20 mouse cellular contexts compared by ENCODE assay signal in the genomic region with DNA sequence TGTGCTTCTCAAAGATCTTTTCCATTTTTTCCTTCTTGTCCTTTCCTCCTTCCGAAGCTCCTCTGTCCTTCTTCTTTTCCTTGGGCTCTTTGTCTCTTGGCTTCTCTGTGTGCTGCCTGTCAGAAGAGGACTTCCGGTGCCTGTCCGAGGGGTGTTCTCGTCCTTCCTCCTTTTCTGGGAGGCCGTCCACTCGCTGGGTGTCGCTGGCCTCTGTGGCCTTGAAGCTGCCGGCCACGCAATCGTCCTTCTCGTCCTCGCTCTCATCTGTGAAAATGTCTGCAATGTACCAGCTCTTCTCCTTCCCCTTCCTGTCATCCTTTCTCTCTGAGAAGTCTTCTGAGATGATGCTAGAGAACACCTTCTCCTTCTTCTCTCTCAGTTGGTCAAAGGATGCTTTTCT. TPM values are rescaled to one million over a fixed set of nuclear protein-coding genes. Genes with fewer than 3 reads are reported as not detected.
DNase-seq lines count a peak whose midpoint lies in the region; ATAC-seq lines count a peak whose summit lies in the region.
"Had no signal": no experiment of that assay in that cellular context is flagged by ENCODE, and none has a peak within 500 bp of the region (broad histone marks: within the 10 kb centered on the region; RNA-seq: fewer than 3 reads in every experiment).

No protein-coding gene starts in this region.

- ATAC-seq in neural tube, embryonic 13.5 days (ENCODE audit: low read depth): no peak
- no peak for ATAC-seq in monocyte, adult 5-6 weeks (replicated peaks; ENCODE audit: insufficient number of reproducible peaks, low FRiP score, low TSS enrichment, poor library complexity, severe bottlenecking)
- ATAC-seq: forebrain, embryonic 14.5 days; forebrain, embryonic 16.5 days had no signal

- no peak overlapping the region for H3K4me2 ChIP-seq in neural tube, embryonic 13.5 days
- H3K4me2 ChIP-seq: embryonic facial prominence, embryonic 13.5 days; embryonic facial prominence, embryonic 15.5 days; forebrain, embryonic 12.5 days had no signal

- no peak overlapping the region for H3K27ac ChIP-seq in neural tube, embryonic 13.5 days (replicated peaks)
- H3K27ac ChIP-seq: embryonic facial prominence, embryonic 13.5 days; embryonic facial prominence, embryonic 15.5 days; forebrain, embryonic 10.5 days; forebrain, embryonic 12.5 days had no signal

- 0 out of 2 replicates have a peak overlapping the region, but pooled peaks have one; percentile 8 for H3K9ac ChIP-seq in neural tube, embryonic 13.5 days
- H3K9ac ChIP-seq: embryonic facial prominence, embryonic 13.5 days; embryonic facial prominence, embryonic 15.5 days; forebrain, embryonic 12.5 days had no signal

- H3K27me3 ChIP-seq in neural tube, embryonic 13.5 days: no peaks in the 10 kb centered on the region
- H3K27me3 ChIP-seq: embryonic facial prominence, embryonic 13.5 days; embryonic facial prominence, embryonic 15.5 days; forebrain, embryonic 12.5 days had no signal

- no peak for DNase-seq in neural tube, embryonic 10.5 days (ENCODE audit: extremely low spot score, low spot score)
- DNase-seq in adrenal gland, adult 8-10 months: peak; percentile 66
- DNase-seq in adrenal gland, postnatal 14 days: peak; percentile 77
- peak; percentile 72 to 77 for DNase-seq in adrenal gland, postnatal 36 days
- no peak for DNase-seq in cerebellum, postnatal 14 days
- DNase-seq in frontal cortex, postnatal 25 days (ENCODE audit: low spot score in 2 of 2): no peak
- DNase-seq: cerebellum, adult 11 months; cerebellum, adult 18-20 months; cerebellum, adult 8-10 months; cerebellum, adult 9-11 months; cerebellum, postnatal 25 days had no signal

- H3K4me3 ChIP-seq in neural tube, embryonic 13.5 days: no peak overlapping the region
- H3K4me3 ChIP-seq: embryonic facial prominence, embryonic 13.5 days; embryonic facial prominence, embryonic 15.5 days; erythroblast, embryonic 14.5 days; forebrain, embryonic 10.5 days; forebrain, embryonic 12.5 days had no signal

- H3K4me1 ChIP-seq in neural tube, embryonic 13.5 days (replicated peaks): no peaks in the 10 kb centered on the region
- H3K4me1 ChIP-seq: embryonic facial prominence, embryonic 13.5 days; embryonic facial prominence, embryonic 15.5 days; forebrain, embryonic 10.5 days; forebrain, embryonic 12.5 days had no signal

- H3K36me3 ChIP-seq in neural tube, embryonic 13.5 days: peaks cover 97% of the 10 kb centered on the region

- WGBS in neural tube, embryonic 13.5 days: 95% methylated on average over 12 of the region's 12 CpGs

- H3K9me3 ChIP-seq in neural tube, embryonic 13.5 days: no peaks in the 10 kb centered on the region
- H3K9me3 ChIP-seq: embryonic facial prominence, embryonic 13.5 days; embryonic facial prominence, embryonic 15.5 days; forebrain, embryonic 10.5 days; forebrain, embryonic 12.5 days had no signal

RNA-seq across cellular contexts. Expression of a gene that starts 45.7 kb away (rescaled TPM):
- polyA plus RNA-seq in neural tube, embryonic 13.5 days (2015; fragmentation: Nextera tagmentation; extraction: Ambion mirVana): 2.7 and 3.5 TPM in 2 replicates
- 1 to 10 TPM in 3 of 4 experiments, under 1 TPM in 1; 0.55 to 1.2 (median 1.2) TPM for total RNA-seq in adrenal gland, adult 8-10 months (2022)
- total RNA-seq in adrenal gland, postnatal 14 days (2021): 0.19 and 0.41 TPM in 2 replicates
- total RNA-seq in adrenal gland, postnatal 36 days (2021): under 1 TPM; 0.36 to 0.53 TPM
- not detected in 3 replicates for total RNA-seq in monocyte, adult 5-6 weeks (2017)
- polyA plus RNA-seq: erythroblast, embryonic 14.5 days had no signal

Comparison
In these comparisons a context has a peak if more than half of its experiments do, and no peak if none do; other contexts are left out.
1. DNase-seq: peak in adrenal gland, adult 8-10 months (single experiment), adrenal gland, postnatal 14 days (single experiment) and adrenal gland, postnatal 36 days (2 of 2); none in neural tube, embryonic 10.5 days (single experiment), cerebellum, postnatal 14 days (0 of 2) and frontal cortex, postnatal 25 days (0 of 2).